Mouse (Mus musculus): ENCODE results near the gene Ccnb2.

The Ccnb2 gene

DNA sequence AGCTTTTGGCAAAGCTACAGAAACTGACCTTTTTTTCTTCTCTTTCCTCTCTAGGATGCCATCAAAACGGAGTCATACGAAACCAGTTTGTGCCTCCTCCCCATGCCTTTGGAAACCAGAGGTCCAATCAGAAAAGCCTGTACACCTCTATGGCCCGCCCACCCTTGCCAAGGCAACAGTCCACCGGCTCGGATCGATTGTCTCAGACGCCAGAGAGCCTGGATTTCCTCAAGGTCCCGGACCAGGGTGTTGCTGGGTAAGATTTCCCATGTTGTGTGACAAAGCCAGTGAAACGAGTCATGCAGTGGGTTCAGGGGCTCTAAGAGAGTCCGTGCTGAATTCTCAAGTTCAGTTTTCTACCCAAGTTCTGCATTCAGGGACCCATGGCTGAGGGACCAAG, 37.6 kb downstream of the Ccnb2 start:
- DNase-seq (ENCODE audit: low spot score), result no peak

DNA sequence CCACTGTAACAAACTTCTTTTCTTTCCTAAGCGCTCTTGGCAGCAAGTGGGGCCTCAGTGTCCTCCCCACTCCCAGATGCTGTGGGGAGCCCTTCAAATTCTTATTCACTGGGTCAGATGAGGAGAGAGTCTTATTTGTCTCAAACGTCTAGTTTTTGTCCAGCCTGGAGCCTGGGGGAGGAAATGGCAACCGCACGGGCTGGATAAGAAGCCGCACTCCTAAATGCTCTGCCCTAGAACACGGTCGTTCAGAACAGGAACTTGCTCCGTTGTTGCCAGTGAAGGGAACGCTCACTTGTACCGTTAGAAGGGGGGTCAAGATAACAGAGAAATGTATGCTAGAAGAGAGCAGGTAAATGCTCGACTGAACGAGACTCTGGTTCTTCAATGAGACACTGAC, 39.3 kb downstream of the Ccnb2 start:
- DNase-seq (ENCODE audit: low spot score), result no peak

- DNase-seq (ENCODE audit: low spot score), result no peak
Measured at GRCm38 (mm10) chr9:70379502-70380467, 41.6 kb downstream of the Ccnb2 start.

DNA sequence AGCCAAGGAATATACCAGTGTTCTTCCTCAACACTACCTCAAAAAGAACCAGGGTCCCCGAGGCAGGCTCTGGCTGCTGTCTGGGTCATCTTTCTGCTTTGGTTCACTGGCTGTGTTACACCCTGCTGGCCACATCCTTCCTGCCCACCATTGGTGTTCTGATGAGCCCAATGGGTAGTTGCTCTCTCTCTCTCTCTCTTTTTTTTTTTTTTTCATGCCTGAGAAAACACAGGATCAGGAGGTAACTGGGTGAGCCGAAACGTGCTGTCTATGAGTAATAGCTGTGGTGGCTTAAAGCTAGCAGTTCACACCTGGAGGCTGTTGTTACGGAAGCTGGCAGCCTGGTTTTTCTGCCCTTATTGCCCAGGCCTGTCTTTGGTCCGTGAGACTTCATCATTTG, 49.7 kb downstream of the Ccnb2 start:
- DNase-seq (ENCODE audit: low spot score), result no peak

DNA sequence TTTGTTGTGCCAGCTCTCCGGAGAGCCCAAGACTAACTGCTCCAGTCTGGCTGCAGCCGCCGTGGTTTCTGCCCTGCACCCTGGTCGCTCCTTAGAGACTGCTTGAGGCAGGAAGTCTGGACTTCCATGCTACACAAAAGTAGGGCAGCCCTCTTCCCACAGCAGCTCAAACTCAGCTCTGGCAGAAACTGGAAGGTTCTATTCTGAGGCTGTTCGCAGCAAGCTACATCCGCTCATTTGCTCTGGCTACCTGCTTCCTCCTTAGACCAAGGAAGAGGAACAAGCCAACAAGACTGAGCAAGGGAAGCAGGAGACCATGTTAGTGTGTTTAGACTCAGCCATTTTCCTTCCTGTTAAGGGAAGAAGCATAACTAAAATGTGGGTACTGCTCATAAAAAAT, 54.4 kb downstream of the Ccnb2 start:
- DNase-seq (ENCODE audit: low spot score), result no peak

DNA sequence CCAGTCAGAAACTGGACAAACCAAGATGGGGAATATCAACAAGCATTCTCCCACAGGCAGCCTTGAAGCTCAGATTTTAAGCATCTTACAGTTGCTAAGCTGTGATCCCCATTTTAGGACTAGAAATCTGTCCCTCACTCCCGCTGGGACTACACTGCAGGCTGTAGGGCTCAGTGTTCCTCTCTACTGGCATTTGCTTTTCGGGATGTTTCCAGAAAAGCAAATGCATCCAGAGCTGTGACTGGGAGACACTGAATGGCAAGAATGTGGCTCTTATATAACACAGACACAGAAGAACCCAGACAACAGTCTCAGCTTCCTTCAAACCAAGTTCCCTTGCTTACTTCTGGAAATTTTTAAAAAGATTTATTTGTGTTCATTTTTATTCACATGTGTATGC, 55.4 kb downstream of the Ccnb2 start:
- no peak for DNase-seq (ENCODE audit: low spot score)

GRCm38 (mm10) chr9:70364741-70365140, 56.6 kb downstream of the Ccnb2 start:
- no peak for DNase-seq (ENCODE audit: low spot score)

GRCm38 (mm10) chr9:70359402-70360131, 61.8 kb downstream of the Ccnb2 start:
- no peak for DNase-seq (ENCODE audit: low spot score)

Data from ovary, postnatal 14 days (tissue).